Mouse (Mus musculus): Measurements from ENCODE around the gene Olfr1015. TPM values are rescaled to one million over a fixed set of nuclear protein-coding genes. Genes with fewer than 3 reads are reported as not detected.

Olfr1015 gene
- not detected in 2 replicates for polyA plus RNA-seq (2015; fragmentation: Nextera tagmentation; extraction: Ambion mirVana)

GRCm38 (mm10) chr2:85781717-85782116 lies at the start of gene Olfr1015:
TSS of gene Olfr1015 (plus strand) at chr2:85782017.
- Histone ChIP-seq H3K27me3 (no peaks in the 10 kb centered on the region), H3K4me1 (no peaks in the 10 kb centered on the region), H3K9me3 (no peaks in the 10 kb centered on the region), H3K27ac (no peak within 1 kb of the TSS), H3K9ac (no peak within 1 kb of the TSS), H3K4me3 (no peak within 1 kb of the TSS), H3K4me2 (replicated peaks) (no peak within 1 kb of the TSS), H3K36me3 (no peaks in the 10 kb centered on the region)
- ATAC-seq (ENCODE audit: low FRiP score, low read depth): no peak

GRCm38 (mm10) chr2:85753822-85754221 lies 28.0 kb upstream of the Olfr1015 start:
- ATAC-seq (ENCODE audit: low FRiP score, low read depth): no peak
- Histone ChIP-seq H3K4me1 (no peaks in the 10 kb centered on the region), H3K36me3 (no peaks in the 10 kb centered on the region), H3K9ac (no peak overlapping the region), H3K4me3 (no peak overlapping the region), H3K27me3 (no peaks in the 10 kb centered on the region), H3K27ac (no peak overlapping the region), H3K4me2 (replicated peaks) (no peak overlapping the region), H3K9me3 (no peaks in the 10 kb centered on the region)
- 83% methylated on average over 4 of the region's 4 CpGs for WGBS

GRCm38 (mm10) chr2:85762666-85763065 lies 19.2 kb upstream of the Olfr1015 start, which contains the start of gene Olfr1012:
TSS of gene Olfr1012 (minus strand) at chr2:85762766.
- H3K4me3 ChIP-seq: no peak within 1 kb of the TSS
- H3K4me1 ChIP-seq: no peaks in the 10 kb centered on the region
- no peaks in the 10 kb centered on the region for H3K27me3 ChIP-seq
- ATAC-seq (ENCODE audit: low FRiP score, low read depth): no peak
- no peak within 1 kb of the TSS for H3K27ac ChIP-seq
- WGBS: 73% methylated on average over 1 of the region's 1 CpGs
- H3K9ac ChIP-seq: no peak within 1 kb of the TSS
- H3K4me2 ChIP-seq (replicated peaks): no peak within 1 kb of the TSS
- no peaks in the 10 kb centered on the region for H3K36me3 ChIP-seq
- H3K9me3 ChIP-seq: no peaks in the 10 kb centered on the region

GRCm38 (mm10) chr2:85766798-85767197 lies 15.0 kb upstream of the Olfr1015 start, which contains the start of gene Olfr1013:
TSS of gene Olfr1013 (plus strand) at chr2:85767098.
- Histone ChIP-seq H3K4me2 (replicated peaks) (no peak within 1 kb of the TSS), H3K9ac (no peak within 1 kb of the TSS), H3K27me3 (no peaks in the 10 kb centered on the region), H3K9me3 (no peaks in the 10 kb centered on the region), H3K4me1 (no peaks in the 10 kb centered on the region), H3K4me3 (no peak within 1 kb of the TSS), H3K36me3 (no peaks in the 10 kb centered on the region), H3K27ac (no peak within 1 kb of the TSS)
- no peak for ATAC-seq (ENCODE audit: low FRiP score, low read depth)

- no peak within 1 kb of the TSS for H3K4me3 ChIP-seq
- no peaks in the 10 kb centered on the region for H3K27me3 ChIP-seq
- no peak for ATAC-seq (ENCODE audit: low FRiP score, low read depth)
- H3K4me1 ChIP-seq: no peaks in the 10 kb centered on the region
- H3K4me2 ChIP-seq (replicated peaks): no peak within 1 kb of the TSS
- no peak within 1 kb of the TSS for H3K9ac ChIP-seq
- no peaks in the 10 kb centered on the region for H3K9me3 ChIP-seq
- H3K36me3 ChIP-seq: no peaks in the 10 kb centered on the region
- H3K27ac ChIP-seq: no peak within 1 kb of the TSS
Measured at GRCm38 (mm10) chr2:85772413-85772812, 9.4 kb upstream of the Olfr1015 start, which contains the start of gene Olfr1014. TSS of gene Olfr1014 (plus strand) at chr2:85772713.

GRCm38 (mm10) chr2:85792331-85792730 lies 10.5 kb downstream of the Olfr1015 start:
- no peak for ATAC-seq (ENCODE audit: low FRiP score, low read depth)

GRCm38 (mm10) chr2:85802444-85802843 lies 20.6 kb downstream of the Olfr1015 start, which contains the start of gene Olfr1016:
TSS of gene Olfr1016 (minus strand) at chr2:85802544.
- Histone ChIP-seq H3K4me1 (no peaks in the 10 kb centered on the region), H3K36me3 (no peaks in the 10 kb centered on the region), H3K27me3 (no peaks in the 10 kb centered on the region), H3K9ac (no peak within 1 kb of the TSS), H3K9me3 (no peaks in the 10 kb centered on the region), H3K4me3 (no peak within 1 kb of the TSS), H3K27ac (no peak within 1 kb of the TSS), H3K4me2 (replicated peaks) (no peak within 1 kb of the TSS)
- ATAC-seq (ENCODE audit: low FRiP score, low read depth): no peak
- 89% methylated on average over 2 of the region's 2 CpGs for WGBS

More at GRCm38 (mm10) chr2:85792331-85792730, 10.5 kb downstream of the Olfr1015 start:
- H3K4me3 ChIP-seq: no peak overlapping the region
- no peaks in the 10 kb centered on the region for H3K27me3 ChIP-seq
- H3K27ac ChIP-seq: no peak overlapping the region
- H3K4me2 ChIP-seq (replicated peaks): no peak overlapping the region
- no peaks in the 10 kb centered on the region for H3K9me3 ChIP-seq
- H3K9ac ChIP-seq: no peak overlapping the region
- 68% methylated on average over 2 of the region's 2 CpGs for WGBS
- H3K36me3 ChIP-seq: no peaks in the 10 kb centered on the region
- H3K4me1 ChIP-seq: no peaks in the 10 kb centered on the region

- 57% methylated on average over 4 of the region's 4 CpGs for WGBS
- no peak overlapping the region for H3K9ac ChIP-seq
Measured at GRCm38 (mm10) chr2:85804501-85804900, 22.7 kb downstream of the Olfr1015 start.

GRCm38 (mm10) chr2:85818179-85818578 lies 36.4 kb downstream of the Olfr1015 start, which contains the start of gene Olfr1018:
TSS of gene Olfr1018 (plus strand) at chr2:85818479.
- no peaks in the 10 kb centered on the region for H3K4me1 ChIP-seq
- no peak within 1 kb of the TSS for H3K4me3 ChIP-seq
- no peak within 1 kb of the TSS for H3K27ac ChIP-seq
- H3K27me3 ChIP-seq: no peaks in the 10 kb centered on the region
- no peaks in the 10 kb centered on the region for H3K36me3 ChIP-seq
- no peak within 1 kb of the TSS for H3K9ac ChIP-seq
- no peak within 1 kb of the TSS for H3K4me2 ChIP-seq (replicated peaks)
- ATAC-seq (ENCODE audit: low FRiP score, low read depth): no peak
- H3K9me3 ChIP-seq: no peaks in the 10 kb centered on the region

More at GRCm38 (mm10) chr2:85804501-85804900, 22.7 kb downstream of the Olfr1015 start:
- Histone ChIP-seq H3K36me3 (no peaks in the 10 kb centered on the region), H3K4me1 (no peaks in the 10 kb centered on the region), H3K27ac (no peak overlapping the region), H3K4me3 (no peak overlapping the region), H3K4me2 (replicated peaks) (no peak overlapping the region), H3K9me3 (no peaks in the 10 kb centered on the region), H3K27me3 (no peaks in the 10 kb centered on the region)
- ATAC-seq (ENCODE audit: low FRiP score, low read depth): no peak

Other genes with a start within 250 kb of the Olfr1015 start
- gene Olfr996, start 202.8 kb upstream of the Olfr1015 start, polyA plus RNA-seq (2015; fragmentation: Nextera tagmentation; extraction: Ambion mirVana): not detected in 2 replicates
- not detected in 2 replicates for gene Olfr998, start 193.1 kb upstream of the Olfr1015 start, polyA plus RNA-seq (2015; fragmentation: Nextera tagmentation; extraction: Ambion mirVana)
- gene Olfr1000, start 170.1 kb upstream of the Olfr1015 start, polyA plus RNA-seq (2015; fragmentation: Nextera tagmentation; extraction: Ambion mirVana): not detected in 2 replicates
- not detected in 2 replicates for gene Olfr1002, start 131.3 kb upstream of the Olfr1015 start, polyA plus RNA-seq (2015; fragmentation: Nextera tagmentation; extraction: Ambion mirVana)
- gene Olfr154, start 117.6 kb upstream of the Olfr1015 start, polyA plus RNA-seq (2015; fragmentation: Nextera tagmentation; extraction: Ambion mirVana): not detected in 2 replicates
- gene Olfr1006, start 103.2 kb upstream of the Olfr1015 start, polyA plus RNA-seq (2015; fragmentation: Nextera tagmentation; extraction: Ambion mirVana): not detected in 2 replicates
- gene Olfr1008, start 92.6 kb upstream of the Olfr1015 start, polyA plus RNA-seq (2015; fragmentation: Nextera tagmentation; extraction: Ambion mirVana): not detected in 2 replicates
- gene Olfr1009, start 66.6 kb upstream of the Olfr1015 start, polyA plus RNA-seq (2015; fragmentation: Nextera tagmentation; extraction: Ambion mirVana): not detected in 2 replicates
- gene Olfr1012, start 19.3 kb upstream of the Olfr1015 start, polyA plus RNA-seq (2015; fragmentation: Nextera tagmentation; extraction: Ambion mirVana): not detected in 2 replicates
- not detected in 2 replicates for gene Olfr1013, start 14.9 kb upstream of the Olfr1015 start, polyA plus RNA-seq (2015; fragmentation: Nextera tagmentation; extraction: Ambion mirVana)
- gene Olfr1014, start 9.3 kb upstream of the Olfr1015 start, polyA plus RNA-seq (2015; fragmentation: Nextera tagmentation; extraction: Ambion mirVana): not detected in 2 replicates
- gene Olfr1016, start 20.5 kb downstream of the Olfr1015 start, polyA plus RNA-seq (2015; fragmentation: Nextera tagmentation; extraction: Ambion mirVana): not detected in 2 replicates
- gene Olfr1018, start 36.5 kb downstream of the Olfr1015 start, polyA plus RNA-seq (2015; fragmentation: Nextera tagmentation; extraction: Ambion mirVana): not detected in 2 replicates
- not detected in 2 replicates for gene Olfr1019, start 63.5 kb downstream of the Olfr1015 start, polyA plus RNA-seq (2015; fragmentation: Nextera tagmentation; extraction: Ambion mirVana)
- gene Olfr1020, start 65.0 kb downstream of the Olfr1015 start, polyA plus RNA-seq (2015; fragmentation: Nextera tagmentation; extraction: Ambion mirVana): not detected in 2 replicates
- gene Olfr1022, start 86.6 kb downstream of the Olfr1015 start, polyA plus RNA-seq (2015; fragmentation: Nextera tagmentation; extraction: Ambion mirVana): not detected in 2 replicates
- gene Olfr1023, start 103.6 kb downstream of the Olfr1015 start, polyA plus RNA-seq (2015; fragmentation: Nextera tagmentation; extraction: Ambion mirVana): not detected in 2 replicates
- gene Olfr1024, start 123.0 kb downstream of the Olfr1015 start, polyA plus RNA-seq (2015; fragmentation: Nextera tagmentation; extraction: Ambion mirVana): not detected in 2 replicates
- gene Olfr1025-ps1, start 133.2 kb downstream of the Olfr1015 start, polyA plus RNA-seq (2015; fragmentation: Nextera tagmentation; extraction: Ambion mirVana): not detected in 2 replicates
- gene Olfr1026, start 139.5 kb downstream of the Olfr1015 start, polyA plus RNA-seq (2015; fragmentation: Nextera tagmentation; extraction: Ambion mirVana): not detected in 2 replicates
- gene Olfr1028, start 168.4 kb downstream of the Olfr1015 start, polyA plus RNA-seq (2015; fragmentation: Nextera tagmentation; extraction: Ambion mirVana): not detected in 2 replicates
- not detected in 2 replicates for gene Olfr1029, start 191.9 kb downstream of the Olfr1015 start, polyA plus RNA-seq (2015; fragmentation: Nextera tagmentation; extraction: Ambion mirVana)
- gene Olfr1030, start 197.3 kb downstream of the Olfr1015 start, polyA plus RNA-seq (2015; fragmentation: Nextera tagmentation; extraction: Ambion mirVana): not detected in 2 replicates
- gene Olfr1031, start 208.3 kb downstream of the Olfr1015 start, polyA plus RNA-seq (2015; fragmentation: Nextera tagmentation; extraction: Ambion mirVana): not detected in 2 replicates
- not detected in 2 replicates for gene Olfr1032, start 223.5 kb downstream of the Olfr1015 start, polyA plus RNA-seq (2015; fragmentation: Nextera tagmentation; extraction: Ambion mirVana)
- gene Olfr1033, start 238.6 kb downstream of the Olfr1015 start, polyA plus RNA-seq (2015; fragmentation: Nextera tagmentation; extraction: Ambion mirVana): 0.33 and 0.90 TPM in 2 replicates

Measured in limb, embryonic 13.5 days (tissue).